Mouse (Mus musculus): ENCODE data around the gene Tubg2.

The Tubg2 gene

DNA sequence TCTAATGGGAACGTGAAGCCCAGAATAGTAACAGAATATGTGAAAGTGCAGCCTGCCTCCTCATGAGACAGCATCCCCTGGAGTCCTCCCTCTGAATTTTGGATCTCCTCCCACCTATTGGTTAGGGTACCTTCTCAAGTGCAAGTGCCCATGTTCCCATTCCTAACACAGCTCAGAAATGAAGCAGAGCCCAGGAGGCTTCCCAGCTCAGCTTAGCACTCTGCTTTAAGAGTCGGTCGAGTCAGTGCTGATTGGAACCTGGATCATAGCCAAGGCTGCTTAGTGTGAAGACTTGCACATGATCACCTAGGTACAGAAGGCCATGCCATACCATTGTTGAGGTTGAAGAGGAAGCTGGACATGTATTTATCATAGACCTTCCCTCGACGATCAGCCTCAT is 38.4 kb downstream of the Tubg2 start:
- DNase-seq (ENCODE audit: low spot score in 2 of 2) = no peak

DNA sequence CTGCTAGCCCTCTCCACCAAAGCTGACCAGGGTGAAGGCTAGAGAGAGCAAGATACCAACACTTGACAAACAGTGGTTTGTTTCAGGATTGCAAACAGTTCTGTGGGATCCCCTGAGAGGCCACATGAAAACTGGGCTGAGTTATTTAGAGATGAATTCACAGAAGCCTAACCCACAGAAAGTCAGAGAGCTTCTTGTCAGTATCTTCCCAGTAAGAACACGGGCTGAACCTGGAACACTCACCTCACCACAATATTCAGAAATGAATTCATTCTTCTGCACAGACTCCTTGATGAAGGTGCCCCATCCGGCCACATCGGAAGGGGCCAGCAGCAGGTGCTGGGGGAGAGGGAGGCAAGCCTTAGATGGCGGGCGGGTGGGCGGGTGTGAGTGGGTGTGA is 38.9 kb downstream of the Tubg2 start:
- DNase-seq (ENCODE audit: low spot score in 2 of 2) = no peak

DNA sequence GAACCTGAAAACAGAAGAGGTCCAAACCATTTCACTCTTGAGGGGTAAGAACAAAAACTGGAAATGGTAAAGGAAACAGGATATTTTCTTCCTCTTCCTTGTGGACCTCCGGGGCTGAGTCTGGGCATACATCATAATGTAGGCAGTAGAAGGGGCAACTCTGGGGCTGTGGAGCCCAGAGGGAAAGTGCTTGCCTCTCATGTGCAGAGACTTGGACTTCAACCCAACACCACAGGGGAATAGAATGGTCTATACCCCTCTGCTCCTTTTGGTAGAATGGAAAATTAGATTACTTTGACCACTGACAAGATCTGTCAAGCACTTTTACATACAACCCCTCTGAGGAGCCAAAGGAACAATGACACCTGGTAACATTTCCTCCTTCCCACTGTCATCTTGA is 39.4 kb downstream of the Tubg2 start:
- no peak for DNase-seq (ENCODE audit: low spot score in 2 of 2)

DNA sequence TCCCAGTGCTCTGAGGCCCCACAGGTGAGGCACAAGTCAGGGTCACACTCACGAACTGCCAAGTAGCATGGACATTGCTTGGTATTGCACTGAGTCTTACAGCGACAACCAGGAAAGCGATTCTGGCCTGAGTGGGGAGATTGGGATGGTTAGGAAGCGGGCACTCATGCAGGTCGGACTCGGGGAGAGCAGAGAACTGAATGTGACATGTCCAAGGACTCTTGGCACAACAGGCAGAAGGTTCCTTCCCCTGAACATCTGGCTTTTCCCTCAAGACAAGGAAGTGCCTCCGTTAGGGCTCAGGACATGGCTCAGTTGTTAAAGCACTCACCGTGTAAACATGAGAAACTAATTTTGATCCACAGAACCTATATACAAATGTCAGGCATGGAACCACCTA is 39.9 kb downstream of the Tubg2 start:
- DNase-seq (ENCODE audit: low spot score in 2 of 2) = no peak

DNA sequence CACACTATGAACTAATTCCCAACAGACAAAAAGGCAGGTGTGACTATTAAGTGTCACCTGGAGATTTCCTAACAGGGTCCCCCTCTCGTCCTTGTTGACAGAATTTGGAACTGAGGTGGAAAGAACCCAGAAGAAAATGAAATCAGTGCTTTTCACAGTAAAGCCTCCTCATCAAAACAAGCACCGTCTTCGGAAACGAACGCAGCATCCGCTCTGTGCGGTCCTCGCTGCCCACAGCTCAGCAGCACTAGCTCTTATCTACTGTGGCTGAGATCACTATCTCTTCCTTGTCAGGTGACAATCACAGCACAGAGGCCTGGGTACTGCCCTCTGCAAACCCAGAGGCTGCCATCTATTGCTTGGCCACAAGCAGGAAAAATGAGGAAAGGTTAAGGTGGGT is 40.5 kb downstream of the Tubg2 start:
- no peak for DNase-seq (ENCODE audit: low spot score in 2 of 2)

DNA sequence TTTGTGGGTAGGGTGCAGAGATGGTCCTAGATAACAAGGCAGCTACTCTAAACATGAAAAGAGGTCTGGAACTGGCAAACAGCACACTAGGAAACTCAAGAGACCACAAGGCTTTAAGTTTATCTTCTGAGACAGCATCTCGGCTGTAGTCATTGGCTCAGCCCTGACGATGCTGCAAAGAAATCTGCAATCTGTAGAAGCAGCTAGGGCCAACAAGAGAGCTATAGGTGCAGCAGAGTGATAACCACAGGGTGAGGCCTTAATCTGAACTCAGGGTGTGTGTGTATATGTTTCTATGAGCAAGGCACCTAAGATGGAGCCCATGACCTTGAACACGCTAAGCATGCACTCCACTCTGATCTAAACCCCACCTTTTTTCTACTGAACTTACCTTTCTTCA is 43.8 kb downstream of the Tubg2 start:
- no peak for DNase-seq (ENCODE audit: low spot score in 2 of 2)

DNA sequence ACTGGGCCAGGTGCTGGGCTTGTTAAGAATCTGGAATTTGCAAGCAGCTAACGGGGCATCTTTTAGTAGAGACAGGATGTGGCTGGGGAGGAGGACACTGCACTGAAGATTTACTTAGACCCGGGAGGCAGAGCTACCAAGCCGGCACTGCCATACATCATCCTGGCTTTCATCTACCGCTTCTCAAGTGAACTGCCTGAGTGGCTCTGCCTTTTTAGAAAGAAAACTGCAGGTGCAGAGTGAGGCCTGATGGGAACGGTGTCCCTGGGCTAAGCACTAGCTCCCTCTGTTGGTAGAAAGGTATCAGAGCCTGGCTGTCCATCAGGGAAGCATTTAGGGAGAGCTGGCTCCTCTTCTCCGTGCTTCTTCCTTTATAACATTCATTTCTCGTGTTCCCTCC is 45.3 kb downstream of the Tubg2 start:
- DNase-seq (ENCODE audit: low spot score in 2 of 2) = no peak
